Mouse (Mus musculus): ENCODE measurements around the gene Shroom4. TPM values are rescaled to one million over a fixed set of nuclear protein-coding genes. Genes with fewer than 3 reads are reported as not detected.
"Not testable (repeated sequence)": the region's sequence is repeated elsewhere in the genome, so short reads cannot be mapped to it uniquely, and the experiment has no call there.

Shroom4 gene
- under 1 TPM in 1 of 2 experiments, not detected in 1; 0.09 TPM for polyA plus RNA-seq (2017; shearing (Covaris generic))

- no peak for ATAC-seq
These were observed at the start of gene Shroom4 for GRCm38 (mm10) chrX:6399626-6400397. Shroom4 (plus strand) TSS chrX:6399854.

- ATAC-seq, result no peak
These were observed 42.8 kb upstream of the Shroom4 start for GRCm38 (mm10) chrX:6356876-6357275.

- ATAC-seq, result no peak
These were observed 42.0 kb upstream of the Shroom4 start for GRCm38 (mm10) chrX:6357503-6358114.

- ATAC-seq, result no peak
These were observed 30.8 kb upstream of the Shroom4 start for GRCm38 (mm10) chrX:6368822-6369221.

- no peak for ATAC-seq
These were observed 28.9 kb upstream of the Shroom4 start for GRCm38 (mm10) chrX:6370706-6371105.

GRCm38 (mm10) chrX:6393861-6394260, 5.8 kb upstream of the Shroom4 start:
- no peak for ATAC-seq

GRCm38 (mm10) chrX:6399193-6399592, 461 bp upstream of the Shroom4 start:
- ATAC-seq, result no peak

GRCm38 (mm10) chrX:6400398-6401020, 855 bp downstream of the Shroom4 start:
- no peak for ATAC-seq

GRCm38 (mm10) chrX:6402921-6403320, 3.3 kb downstream of the Shroom4 start:
- ATAC-seq, result no peak

GRCm38 (mm10) chrX:6409114-6409513, 9.5 kb downstream of the Shroom4 start:
- ATAC-seq, result no peak

GRCm38 (mm10) chrX:6415412-6415811, 15.8 kb downstream of the Shroom4 start:
- no peak for ATAC-seq

GRCm38 (mm10) chrX:6415936-6416335, 16.3 kb downstream of the Shroom4 start:
- no peak for ATAC-seq

- no peak for ATAC-seq
These were observed 18.5 kb downstream of the Shroom4 start for GRCm38 (mm10) chrX:6418140-6418539.

- ATAC-seq, result no peak
These were observed 35.6 kb downstream of the Shroom4 start for GRCm38 (mm10) chrX:6435260-6435659.

GRCm38 (mm10) chrX:6446422-6446821, 46.8 kb downstream of the Shroom4 start:
- ATAC-seq, result no peak

GRCm38 (mm10) chrX:6448001-6448400, 48.3 kb downstream of the Shroom4 start:
- no peak for ATAC-seq

GRCm38 (mm10) chrX:6453220-6453619, 53.6 kb downstream of the Shroom4 start:
- no peak for ATAC-seq

- ATAC-seq, result not testable (repeated sequence)
These were observed 69.6 kb downstream of the Shroom4 start for GRCm38 (mm10) chrX:6469251-6469650.

GRCm38 (mm10) chrX:6472563-6472962, 72.9 kb downstream of the Shroom4 start:
- not testable (repeated sequence) for ATAC-seq

- ATAC-seq, result no peak
These were observed 75.5 kb downstream of the Shroom4 start for GRCm38 (mm10) chrX:6475177-6475576.

GRCm38 (mm10) chrX:6482268-6482667, 82.6 kb downstream of the Shroom4 start:
- ATAC-seq, result no peak

- no peak for ATAC-seq
These were observed 84.2 kb downstream of the Shroom4 start for GRCm38 (mm10) chrX:6483817-6484216.

GRCm38 (mm10) chrX:6490433-6490832, 90.8 kb downstream of the Shroom4 start:
- no peak for ATAC-seq

- no peak for ATAC-seq
These were observed 95.8 kb downstream of the Shroom4 start for GRCm38 (mm10) chrX:6495456-6495855.

All from activated CD4-positive, CD25-positive, alpha-beta regulatory T cell, adult 4 months (primary cell).